Mouse (Mus musculus) ES-Bruce4 (cell line): ENCODE measurements around the gene Itk.

Experiments used
- CTCF ChIP-seq: IDR thresholded peaks from one replicate; pipeline ENCODE4 v1.8.1; 2011; ENCODE audit warnings: low read depth, low read length
- EP300 ChIP-seq: IDR thresholded peaks from 2 replicates; pipeline ENCODE4 v1.6.1; 2011; ENCODE audit warnings: low read depth, low read length; ENCODE audit not compliant: insufficient read depth

DNA sequence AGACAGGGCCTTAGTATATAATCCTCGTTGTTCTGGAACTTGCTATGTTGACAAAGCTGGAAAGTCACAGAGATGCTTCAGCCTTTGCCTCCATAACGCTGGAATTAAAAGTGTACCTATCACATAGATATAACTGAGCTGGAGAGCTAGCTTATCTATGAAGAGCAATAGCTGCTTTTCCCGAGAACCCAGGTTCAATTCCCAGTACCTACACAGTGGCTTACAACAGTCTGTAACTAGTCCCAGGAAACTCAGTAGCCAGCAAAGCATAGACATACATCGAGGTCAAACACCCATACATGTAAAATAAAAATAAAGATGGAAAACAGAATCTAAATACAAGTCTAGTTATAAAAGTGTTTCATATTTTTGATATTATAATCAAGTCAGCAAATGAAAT is 9.2 kb upstream of the Itk start:
- TF ChIP-seq EP300 = no peak
- TF ChIP-seq CTCF = no peak
